Mouse (Mus musculus) thymus, adult 2 months (tissue): Measurements from ENCODE around the gene Olfr1537. TPM values are rescaled to one million over a fixed set of nuclear protein-coding genes. Genes with fewer than 3 reads are reported as not detected.

Source experiments
- DNase-seq: peaks from one replicate; pipeline ENCODE4 v3.0.0; 2021
- H3K27ac ChIP-seq: fragments of 200-500 bp; 2 replicates; pipeline ENCODE4 v1.5.1; 2012; ENCODE audit warnings: low read length, control low read depth; ENCODE audit not compliant: control insufficient read depth, insufficient read depth
- H3K27me3 ChIP-seq: fragments of 200-500 bp; 2 replicates; pipeline ENCODE4 v1.6.1; 2012; ENCODE audit warnings: mild to moderate bottlenecking, low read length, moderate library complexity, mixed read lengths; ENCODE audit not compliant: control insufficient read depth, insufficient read depth
- H3K36me3 ChIP-seq: fragments of 200-500 bp; 2 replicates; pipeline ENCODE4 v1.6.1; 2012; ENCODE audit warnings: mild to moderate bottlenecking, low read length, moderate library complexity; ENCODE audit not compliant: control insufficient read depth, insufficient read depth
- H3K4me1 ChIP-seq: fragments of 200-500 bp; replicated peaks from 2 replicates; pipeline ENCODE4 v1.6.1; 2012; ENCODE audit warnings: low read length; ENCODE audit not compliant: control insufficient read depth, insufficient read depth
- H3K4me3 ChIP-seq: fragments of 200-500 bp; 2 replicates; pipeline ENCODE4 v1.5.1; 2012; ENCODE audit warnings: mild to moderate bottlenecking, low read length, control low read depth, moderate library complexity; ENCODE audit not compliant: control insufficient read depth, insufficient read depth
- CTCF ChIP-seq: fragments of 200-500 bp; IDR thresholded peaks from 2 replicates; pipeline ENCODE4 v1.5.1; 2012; ENCODE audit warnings: mild to moderate bottlenecking, control low read depth, low read length, moderate library complexity, borderline replicate concordance; ENCODE audit not compliant: control insufficient read depth, poor library complexity, insufficient read depth; ENCODE audit errors: extremely low read depth
- POLR2A ChIP-seq: fragments of 200-500 bp; IDR thresholded peaks from 2 replicates; pipeline ENCODE4 v1.6.1; 2012; ENCODE audit warnings: mild to moderate bottlenecking, low read length, control low read depth, moderate library complexity; ENCODE audit not compliant: control insufficient read depth, poor library complexity, insufficient read depth; ENCODE audit errors: extremely low read depth
- WGBS: fragments of 180-500 bp; shearing (Covaris S2); methylation state at CpG from one replicate; pipeline ENCODE4 v1.1.7; 2018; 5-methylcytosine and 5-hydroxymethylcytosine counted together
- polyA plus RNA-seq: library from polyadenylated mRNA; depleted of rRNA; stranded (reverse); fragments of >200 nt; gene quantifications from 2 replicates; pipeline ENCODE4 v1.2.3, GENCODE M21; 2012; rRNA removed

Gene Olfr1537
- not detected in 2 replicates for polyA plus RNA-seq

- no peaks in the 10 kb centered on the region for H3K4me1 ChIP-seq
- 93% methylated on average over 1 of the region's 1 CpGs for WGBS
- no peak for DNase-seq
- H3K4me3 ChIP-seq = no peak within 1 kb of the TSS
- no peak within 1 kb of the TSS for H3K27ac ChIP-seq
- TF ChIP-seq CTCF (no peak), POLR2A (no peak)
- H3K27me3 ChIP-seq = no peaks in the 10 kb centered on the region
- H3K36me3 ChIP-seq = no peaks in the 10 kb centered on the region
Measured at GRCm38 (mm10) chr9:39249894-39250293, at the start of gene Olfr1537. TSS of gene Olfr1537 (minus strand) at chr9:39249994.

DNA sequence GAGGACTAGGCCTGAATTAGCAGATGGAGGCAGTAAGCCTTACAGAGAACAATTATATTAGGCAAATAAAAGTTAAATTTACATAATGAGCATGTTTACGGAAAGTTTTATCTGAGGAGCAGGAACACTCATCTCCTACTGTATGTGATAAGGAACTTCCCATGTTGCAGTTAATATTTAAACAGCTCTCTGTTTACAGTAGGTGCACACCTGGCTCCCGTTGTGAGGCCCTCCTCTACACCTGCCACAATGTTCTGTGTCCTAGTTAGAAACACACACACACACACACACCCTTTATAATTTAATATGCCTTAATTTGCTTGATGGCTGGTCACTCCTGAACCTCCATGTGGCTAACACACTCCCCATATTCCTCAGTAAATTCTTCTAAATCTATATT is 37.3 kb upstream of the Olfr1537 start:
- WGBS = 84% methylated on average over 2 of the region's 2 CpGs
- Histone ChIP-seq H3K4me1 (no peaks in the 10 kb centered on the region), H3K4me3 (no peak overlapping the region), H3K27me3 (no peaks in the 10 kb centered on the region), H3K27ac (no peak overlapping the region), H3K36me3 (no peaks in the 10 kb centered on the region)
- TF ChIP-seq CTCF (no peak), POLR2A (no peak)
- no peak for DNase-seq

GRCm38 (mm10) chr9:39276718-39277117 is 26.9 kb upstream of the Olfr1537 start, which contains the start of gene Olfr945:
TSS of gene Olfr945 (minus strand) at chr9:39276818.
- H3K27me3 ChIP-seq = no peaks in the 10 kb centered on the region
- H3K4me1 ChIP-seq = no peaks in the 10 kb centered on the region
- DNase-seq = no peak
- no peak within 1 kb of the TSS for H3K27ac ChIP-seq
- 90% methylated on average over 3 of the region's 3 CpGs for WGBS
- TF ChIP-seq CTCF (no peak), POLR2A (no peak)
- H3K36me3 ChIP-seq = no peaks in the 10 kb centered on the region
- H3K4me3 ChIP-seq = no peak within 1 kb of the TSS

DNA sequence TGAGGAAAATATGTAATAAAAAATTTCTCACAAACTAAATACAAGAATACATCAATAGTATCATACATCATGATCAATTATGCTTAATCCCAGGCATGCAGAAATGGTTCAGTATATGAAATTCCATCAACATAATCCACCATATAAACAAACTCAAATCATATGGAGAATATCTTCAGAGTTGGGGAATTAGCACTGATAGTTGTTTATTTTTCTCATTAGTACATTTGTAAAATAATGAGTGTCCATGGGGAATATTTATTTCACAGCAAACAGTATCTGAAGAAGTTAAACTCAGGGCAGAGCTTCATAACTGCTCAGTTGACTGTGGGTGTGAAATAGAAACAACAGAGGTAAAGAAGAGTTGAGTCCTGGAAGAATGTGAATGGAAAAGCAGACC is 48.2 kb downstream of the Olfr1537 start, which contains the start of gene Olfr944:
Gene Olfr944, plus strand, starts transcription at position 301 of the 400 bp plus-strand sequence.
- DNase-seq = no peak
- Histone ChIP-seq H3K4me1 (no peaks in the 10 kb centered on the region), H3K4me3 (no peak within 1 kb of the TSS), H3K27me3 (no peaks in the 10 kb centered on the region), H3K27ac (no peak within 1 kb of the TSS), H3K36me3 (no peaks in the 10 kb centered on the region)
- no peak for TF ChIP-seq POLR2A
- TF ChIP-seq CTCF = no peak

Other genes with a start within 250 kb of the Olfr1537 start
- gene Olfr146, start 226.6 kb downstream of the Olfr1537 start, polyA plus RNA-seq = not detected in 2 replicates
- not detected in 2 replicates for gene Olfr937, start 185.0 kb downstream of the Olfr1537 start, polyA plus RNA-seq
- not detected in 2 replicates for gene Olfr938, start 171.1 kb downstream of the Olfr1537 start, polyA plus RNA-seq
- not detected in 2 replicates for gene Olfr27, start 121.9 kb downstream of the Olfr1537 start, polyA plus RNA-seq
- gene Olfr943, start 83.7 kb downstream of the Olfr1537 start, polyA plus RNA-seq = not detected in 2 replicates
- not detected in 2 replicates for gene Olfr944, start 48.1 kb downstream of the Olfr1537 start, polyA plus RNA-seq
- gene Olfr945, start 26.8 kb upstream of the Olfr1537 start, polyA plus RNA-seq = not detected in 2 replicates
- not detected in 2 replicates for gene Olfr948, start 76.1 kb upstream of the Olfr1537 start, polyA plus RNA-seq
- gene Olfr951, start 137.4 kb upstream of the Olfr1537 start, polyA plus RNA-seq = not detected in 2 replicates
- not detected in 2 replicates for gene Olfr952, start 177.2 kb upstream of the Olfr1537 start, polyA plus RNA-seq
- not detected in 2 replicates for gene Olfr954, start 206.7 kb upstream of the Olfr1537 start, polyA plus RNA-seq
- gene Olfr955, start 221.9 kb upstream of the Olfr1537 start, polyA plus RNA-seq = not detected in 2 replicates
- gene Olfr44, start 244.0 kb upstream of the Olfr1537 start, polyA plus RNA-seq = not detected in 2 replicates